Mouse (Mus musculus) spleen, adult 2 months (tissue): ENCODE measurements at regions not wholly inside any gene's neighbourhood (a gene's known extent, or its start where the extent isn't known, plus 50 kb on each side); places are given as distances from the start of the nearest gene placed in this dataset.

ENCODE experiments used
- CTCF ChIP-seq: fragments of 200-500 bp; IDR thresholded peaks from 2 replicates; pipeline ENCODE4 v1.5.1; 2011; ENCODE audit warnings: mild to moderate bottlenecking, inconsistent platforms; ENCODE audit not compliant: insufficient read depth, insufficient read length, insufficient replicate concordance; ENCODE audit errors: extremely low read depth
- POLR2A ChIP-seq: fragments of 200-500 bp; IDR thresholded peaks from 2 replicates; pipeline ENCODE4 v1.6.1; 2011; ENCODE audit warnings: low read depth, low read length, inconsistent platforms

GRCm38 (mm10) chr14:37361896-37362295 is 226.8 kb upstream of the Ghitm start:
- TF ChIP-seq CTCF, result no peak
- TF ChIP-seq POLR2A, result no peak
